Mouse (Mus musculus) cerebellum, adult 18-20 months (tissue): ENCODE results near the gene Zfp580.
"Not testable (repeated sequence)": the region's sequence is repeated elsewhere in the genome, so short reads cannot be mapped to it uniquely, and the experiment has no call there.

Experiments
- DNase-seq, 2 experiments: peaks; one replicate each; pipeline ENCODE4 v3.0.0; 2021

Zfp580 gene

DNA sequence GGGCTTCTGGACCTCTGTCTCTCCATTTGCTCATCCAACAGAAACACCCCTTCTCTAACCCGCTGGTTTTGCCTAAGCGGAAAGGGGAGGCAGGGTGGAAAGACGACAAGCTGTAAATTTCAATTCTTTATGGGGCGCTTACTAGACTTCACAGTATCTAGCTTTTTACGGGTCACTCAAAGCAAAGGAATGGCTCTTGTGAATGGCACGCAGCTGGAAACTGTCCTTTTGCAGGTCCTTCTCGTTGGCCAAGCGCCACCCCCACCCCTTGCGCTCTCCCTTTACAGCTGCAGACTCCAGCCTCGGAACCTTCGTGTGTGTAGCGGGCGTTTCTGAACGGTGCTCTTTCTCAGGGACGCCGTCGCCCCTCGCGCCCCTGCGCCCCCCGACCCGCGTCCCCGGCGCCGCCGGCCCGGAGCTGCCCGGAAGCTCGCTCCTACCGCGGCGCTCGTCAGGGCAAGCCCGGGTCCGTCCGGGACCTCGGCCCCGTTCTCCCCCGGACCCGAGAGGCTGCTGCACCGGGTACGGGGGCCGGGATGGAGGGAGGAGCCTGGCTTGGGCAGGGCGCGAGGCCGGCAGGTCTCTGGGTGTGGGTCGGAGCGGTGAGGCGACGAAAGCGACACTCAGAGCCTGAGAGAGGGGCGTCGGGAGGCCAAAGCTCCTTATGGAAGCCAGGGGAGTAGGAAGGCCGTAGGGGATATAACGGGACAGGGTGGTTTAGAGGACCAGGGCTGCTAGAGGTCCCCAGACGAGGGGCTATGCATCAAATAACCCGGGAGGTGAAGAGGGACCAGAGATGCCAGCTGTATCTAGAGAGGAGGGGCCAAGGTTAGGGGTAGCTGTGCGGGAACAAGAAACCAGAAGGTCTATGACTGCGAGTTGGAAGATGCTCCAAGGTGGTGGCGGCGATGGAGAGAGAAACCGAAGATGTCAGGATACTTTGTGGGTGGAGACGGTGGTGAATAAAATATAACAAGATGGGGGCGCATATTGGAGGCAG, at the start of gene Zfp580:
Zfp580 (plus strand) TSS at position 346 of the 1,000 bp plus-strand sequence.
- DNase-seq, result peak; percentile 77 to 90

DNA sequence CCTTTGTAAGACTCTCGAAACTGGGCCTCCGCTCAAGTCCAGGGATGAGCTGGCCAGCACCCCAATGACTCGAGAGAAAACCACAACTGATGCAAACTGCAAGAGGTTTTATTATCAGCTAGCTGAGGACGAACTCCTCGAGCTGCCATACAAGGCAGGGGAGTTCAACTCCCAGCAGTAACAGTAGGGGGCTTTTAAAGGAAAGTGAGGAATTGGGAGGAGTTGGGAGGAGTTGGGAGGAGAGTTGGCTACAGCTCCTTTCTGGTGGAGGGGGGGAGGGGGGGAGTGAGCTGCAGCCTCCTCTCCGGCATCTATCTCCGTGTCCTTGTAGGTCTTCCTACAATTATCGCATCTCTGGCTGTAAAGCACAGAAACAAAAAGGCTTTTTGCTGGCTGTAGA, 48.5 kb upstream of the Zfp580 start:
- DNase-seq, result not testable (repeated sequence)

DNA sequence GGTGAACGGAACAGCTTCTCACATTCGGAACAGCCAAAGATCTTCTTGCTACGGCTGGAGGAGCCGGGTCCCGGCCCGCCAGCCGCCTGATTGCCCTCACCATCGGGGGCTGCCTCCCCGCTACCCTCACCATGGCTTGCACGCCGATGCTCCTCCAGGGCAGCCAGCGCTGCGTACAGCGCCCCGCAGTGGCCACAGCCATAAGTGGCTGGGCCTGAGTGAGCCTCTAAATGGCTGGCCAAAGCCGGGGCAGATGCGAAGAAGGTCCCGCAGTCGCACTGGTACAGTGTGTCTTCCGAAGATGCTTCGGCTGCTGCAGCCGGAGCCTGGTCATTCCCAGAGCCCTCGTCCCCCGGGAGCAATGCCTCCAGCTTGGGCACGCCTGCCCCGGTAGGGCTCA, 43.1 kb upstream of the Zfp580 start:
- DNase-seq, result no peak

DNA sequence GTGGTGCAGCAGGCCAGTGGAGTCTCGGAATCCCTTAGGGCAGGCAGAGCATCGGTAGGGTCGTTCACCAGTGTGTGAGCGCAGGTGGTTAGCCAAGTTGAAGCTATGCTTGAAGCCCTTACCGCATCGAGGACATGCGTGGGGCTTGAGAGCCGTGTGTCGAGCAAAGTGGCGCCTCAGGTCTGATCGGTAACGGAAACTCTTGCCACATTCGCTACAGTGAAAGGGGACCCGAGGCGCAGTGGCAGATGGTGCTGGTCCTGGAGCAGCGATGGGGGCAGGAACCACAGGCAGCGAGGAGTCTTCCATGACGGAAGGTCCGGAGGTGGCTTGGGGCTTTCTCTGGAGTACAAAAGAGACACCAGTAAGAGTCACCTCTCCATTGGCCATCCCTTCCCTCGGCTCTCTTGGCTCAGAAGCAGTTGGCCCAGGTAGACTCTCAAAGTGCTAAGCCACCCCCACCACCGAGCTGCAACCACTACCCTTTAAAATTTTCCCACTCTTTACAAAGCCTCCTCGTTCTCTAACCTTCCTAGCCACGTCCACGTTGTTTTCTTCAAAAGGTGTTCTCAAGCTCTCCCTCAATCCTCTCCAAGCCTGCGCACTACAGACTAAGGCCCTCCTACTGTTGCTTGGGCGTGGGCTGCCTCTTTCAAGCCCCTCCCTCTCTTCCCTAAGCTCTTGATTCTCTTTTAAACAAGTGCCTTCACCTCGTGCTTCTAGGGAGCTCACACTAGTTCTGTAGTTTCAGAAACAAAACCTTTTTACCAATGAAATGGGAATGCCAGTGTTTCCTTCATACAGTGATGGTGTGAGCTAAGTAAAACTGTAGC, 38.4 kb upstream of the Zfp580 start:
- no peak for DNase-seq

DNA sequence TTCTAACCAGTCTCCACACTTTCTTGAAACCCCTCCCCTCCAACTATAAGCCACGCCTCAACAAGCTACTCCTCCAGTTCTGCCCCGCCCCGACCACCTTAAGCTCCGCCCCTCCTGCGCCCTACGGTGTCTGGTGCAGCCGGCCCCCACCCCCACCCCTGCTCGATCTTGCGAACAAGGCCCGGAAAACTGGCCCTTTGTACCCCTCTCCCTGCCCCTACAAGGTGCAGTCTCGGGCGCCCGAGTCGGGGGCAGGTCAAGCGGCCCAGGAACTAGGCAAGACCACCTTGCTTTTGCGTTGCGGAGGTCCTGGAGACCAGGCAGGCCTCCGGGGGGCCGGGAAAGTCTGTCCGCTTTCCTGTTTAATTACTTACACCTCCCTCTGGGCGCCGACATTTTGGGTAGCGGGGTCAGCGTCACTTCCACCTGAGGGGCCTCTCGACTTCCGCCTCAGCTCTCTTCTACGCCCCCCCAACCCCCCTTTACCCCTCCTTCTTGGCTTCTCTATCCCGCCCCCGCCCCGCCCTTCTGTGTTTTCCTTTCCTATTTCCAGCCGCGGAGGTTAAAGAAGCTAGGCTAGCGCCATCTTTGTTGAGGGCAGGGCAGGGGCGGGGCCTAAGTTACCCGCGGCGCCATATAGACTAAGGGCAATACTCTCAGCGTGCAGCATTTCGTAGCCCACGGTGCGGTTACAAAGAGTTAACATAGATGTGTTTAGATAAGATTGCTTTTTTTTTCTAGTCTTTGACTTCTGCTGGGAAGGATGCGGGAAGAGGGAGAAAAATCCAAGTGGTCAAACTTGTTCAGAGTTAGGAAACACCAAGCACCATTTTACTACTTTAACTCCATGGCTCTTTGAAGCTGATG, 36.9 kb upstream of the Zfp580 start, which contains the start of the genes Zfp524 and Fiz1:
Zfp524 (plus strand) TSS at position 165 of the 867 bp plus-strand sequence.
Fiz1 (minus strand) TSS at position 447 of the 867 bp plus-strand sequence.
- DNase-seq, result peak; percentile 95 to 96

DNA sequence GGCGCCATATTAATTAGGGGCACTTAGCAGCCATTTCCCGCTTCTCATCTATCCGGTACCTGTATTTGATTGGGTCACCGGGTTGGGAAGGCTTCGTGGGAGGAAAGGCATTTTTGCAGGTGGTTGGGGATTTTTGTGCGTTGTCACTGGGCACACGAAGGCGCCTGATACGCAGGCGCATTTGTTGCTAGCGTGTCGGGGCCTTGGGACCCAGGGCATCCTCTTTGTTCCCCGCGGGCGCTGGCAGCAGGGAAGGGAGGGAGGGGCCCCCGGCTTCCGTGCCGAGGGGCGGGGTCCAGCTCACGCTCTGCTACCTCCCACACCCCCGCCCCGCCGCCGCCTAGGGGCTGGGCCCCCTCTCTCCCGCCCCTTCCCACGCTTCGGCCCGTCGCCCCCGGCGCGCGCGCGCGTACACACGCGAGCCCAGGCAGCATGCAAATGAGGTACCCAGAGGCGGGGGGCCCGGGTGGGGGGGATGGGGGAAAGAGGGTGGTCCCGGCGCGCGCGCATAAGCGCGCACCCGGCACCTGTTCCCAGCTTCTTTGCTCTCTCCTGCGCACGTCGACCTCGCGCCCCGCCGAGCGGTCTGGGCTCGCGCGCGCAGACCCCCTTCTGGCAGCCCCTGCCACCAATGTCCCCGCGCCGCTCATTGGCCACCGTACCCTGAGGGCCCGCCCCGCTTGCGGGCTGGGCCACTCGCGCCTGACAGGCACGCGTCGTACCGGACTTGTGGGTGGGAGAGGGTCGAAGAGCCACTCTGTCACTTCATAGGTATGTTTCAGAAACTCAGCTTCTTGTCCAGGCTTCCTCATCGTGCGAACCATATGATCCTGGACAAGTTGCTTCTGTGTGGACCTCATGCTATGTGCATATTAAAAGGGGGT, 36.0 kb upstream of the Zfp580 start, which contains the start of gene Gm44973:
Gm44973 (plus strand) TSS at position 379 of the 884 bp plus-strand sequence.
- peak; percentile 88 to 90 for DNase-seq

DNA sequence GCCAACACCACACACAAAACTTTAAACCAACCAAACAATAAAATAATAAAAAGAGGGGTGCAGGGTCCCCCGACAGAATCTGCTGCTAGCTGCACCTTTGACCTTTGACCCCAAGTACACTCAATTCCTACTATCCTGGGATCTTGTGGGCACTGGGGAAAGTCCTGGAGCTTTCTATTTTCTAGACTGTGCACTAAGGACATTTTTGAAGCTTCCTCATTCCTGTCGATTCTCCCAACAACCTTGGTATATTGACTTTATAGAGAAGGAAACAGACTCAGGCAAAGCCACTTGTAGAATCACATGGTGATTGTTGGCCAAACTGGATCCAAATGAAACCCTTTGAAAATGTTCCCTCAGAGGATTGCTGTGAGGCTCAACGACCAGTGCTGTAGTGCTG, 35.3 kb upstream of the Zfp580 start:
- DNase-seq, result no peak

DNA sequence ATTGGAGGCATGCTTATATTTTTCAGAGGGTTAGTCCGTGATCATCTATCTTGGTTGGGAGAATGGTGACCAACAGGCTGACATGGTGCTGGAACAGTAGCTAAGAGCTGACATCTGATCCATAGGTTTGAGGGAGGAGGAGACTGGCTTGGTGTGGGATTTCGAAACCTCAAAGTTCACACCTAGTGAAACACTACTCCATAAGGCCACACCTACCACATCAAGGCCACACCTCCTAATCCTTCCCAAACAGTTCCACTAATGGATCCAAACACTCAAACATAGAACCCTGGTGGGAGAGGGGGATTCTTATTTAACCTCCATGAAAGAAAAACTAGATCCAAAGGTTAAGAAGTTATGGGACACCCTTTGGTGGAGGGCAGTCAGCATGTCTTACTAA, 34.4 kb upstream of the Zfp580 start:
- no peak for DNase-seq

DNA sequence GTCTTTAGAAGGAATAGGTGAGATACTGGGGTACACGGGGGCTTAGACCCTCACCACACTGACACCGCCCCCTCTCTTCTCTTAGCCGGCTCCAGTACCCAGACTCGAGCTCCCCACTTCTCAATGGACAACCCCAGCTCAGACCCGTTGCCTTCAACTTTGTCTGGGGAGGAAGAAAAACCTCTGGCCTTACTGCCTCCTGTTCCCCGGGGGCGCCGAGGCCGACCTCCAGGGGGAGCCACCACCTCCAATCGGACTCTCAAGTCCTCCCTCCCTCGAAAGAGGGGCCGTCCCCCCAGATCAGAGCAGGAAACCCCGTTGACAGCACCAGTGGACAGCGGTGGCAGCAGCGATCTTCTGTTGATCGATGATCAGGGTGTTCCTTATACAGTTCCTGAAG, 34.0 kb upstream of the Zfp580 start:
- peak in 1 of 2 experiments; percentile 51 for DNase-seq

DNA sequence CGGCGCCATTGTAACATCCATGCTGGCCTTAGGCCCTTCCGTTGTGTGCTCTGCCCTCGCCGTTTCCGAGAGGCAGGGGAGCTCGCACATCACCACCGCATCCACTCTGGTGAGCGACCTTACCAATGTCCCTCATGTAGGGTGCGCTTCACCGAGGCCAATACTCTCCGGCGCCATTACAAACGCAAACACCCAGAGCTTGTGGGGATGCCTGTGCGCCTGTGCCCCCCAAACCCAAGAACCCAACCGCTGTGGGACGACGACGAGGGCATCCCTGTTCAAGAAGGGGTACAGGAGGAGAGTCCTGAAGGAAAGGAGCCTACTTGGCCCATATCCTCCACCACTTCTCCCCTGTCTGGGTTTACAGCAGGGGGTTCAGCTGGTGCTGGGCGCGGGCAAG, 33.4 kb upstream of the Zfp580 start:
- DNase-seq, result no peak

DNA sequence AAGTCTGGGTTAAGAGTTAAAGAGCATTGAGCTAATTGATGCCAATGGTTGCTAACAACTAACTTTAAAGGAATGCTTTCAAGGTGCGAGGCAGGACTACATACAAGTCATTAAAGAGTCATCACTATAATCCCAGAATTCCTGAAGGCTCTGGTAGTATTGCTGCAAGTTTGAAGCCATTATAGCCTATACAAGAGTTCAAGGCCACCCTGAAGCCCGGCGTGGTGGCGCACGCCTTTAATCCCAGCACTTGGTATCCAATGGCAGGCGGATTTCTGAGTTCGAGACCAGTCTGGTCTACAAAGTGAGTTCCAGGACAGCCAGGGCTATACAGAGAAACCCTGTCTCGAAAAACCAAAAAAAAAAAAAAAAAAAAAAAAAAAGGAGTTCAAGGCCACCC, 31.8 kb upstream of the Zfp580 start:
- not testable (repeated sequence) for DNase-seq

DNA sequence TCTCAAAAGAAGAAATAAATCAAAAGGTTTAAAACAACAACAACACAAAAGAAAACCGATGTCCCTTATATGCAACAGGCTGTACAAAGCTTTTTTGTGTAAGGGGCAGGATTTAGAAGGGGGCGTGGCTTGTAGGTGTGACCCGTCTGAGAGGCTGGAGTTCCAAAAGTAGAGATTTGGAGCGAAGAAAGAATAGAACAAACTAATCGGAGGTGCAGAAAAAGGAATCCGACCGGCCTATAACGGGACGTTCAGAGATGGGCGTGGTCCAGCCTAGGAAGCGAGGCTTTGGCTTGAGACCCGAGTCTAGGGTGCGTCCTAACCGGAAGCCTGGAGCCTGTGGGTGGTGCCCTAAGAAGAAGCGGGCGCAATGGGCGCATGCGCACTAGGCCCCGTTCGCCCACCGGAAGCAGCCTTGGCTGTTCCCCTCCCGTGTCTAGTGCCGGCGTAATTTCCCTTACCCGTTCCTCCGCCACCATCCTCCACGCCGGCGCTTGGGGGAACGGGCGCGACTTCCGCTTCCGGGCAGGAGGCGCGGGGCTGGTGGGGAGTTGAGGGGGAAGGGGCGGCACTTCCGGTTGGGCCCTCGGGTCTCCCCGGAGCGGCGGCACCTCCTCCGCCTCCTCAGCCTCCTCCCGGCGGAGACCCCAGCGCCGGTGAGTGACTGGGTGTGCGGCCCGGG, 31.2 kb upstream of the Zfp580 start, which contains the start of the genes Zfp865 and Ccdc106:
Zfp865 (plus strand) TSS at position 377 of the 682 bp plus-strand sequence.
Ccdc106 (plus strand) TSS at position 554 of the 682 bp plus-strand sequence.
- peak; percentile 97 to 98 for DNase-seq

DNA sequence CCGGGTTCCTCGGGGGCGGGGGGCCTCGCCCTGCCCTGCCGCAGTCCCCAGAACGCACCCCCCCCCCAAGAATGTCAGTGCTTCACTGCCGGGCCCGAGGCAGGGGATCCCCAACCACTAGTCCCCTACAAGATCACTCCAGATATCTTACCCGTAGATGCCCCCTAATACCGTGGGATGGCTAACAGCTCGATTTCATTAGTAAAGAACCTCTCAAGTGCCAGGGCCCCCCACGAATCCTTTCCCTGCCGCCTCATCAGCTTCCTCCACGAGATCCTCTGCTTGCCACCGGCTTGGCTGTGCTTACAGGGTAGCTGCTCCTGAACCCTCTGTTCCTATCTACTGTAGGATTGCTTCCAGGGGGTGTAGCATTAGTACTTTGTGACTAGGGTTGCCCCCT, 30.7 kb upstream of the Zfp580 start:
- DNase-seq, result peak in 1 of 2 experiments; percentile 47

DNA sequence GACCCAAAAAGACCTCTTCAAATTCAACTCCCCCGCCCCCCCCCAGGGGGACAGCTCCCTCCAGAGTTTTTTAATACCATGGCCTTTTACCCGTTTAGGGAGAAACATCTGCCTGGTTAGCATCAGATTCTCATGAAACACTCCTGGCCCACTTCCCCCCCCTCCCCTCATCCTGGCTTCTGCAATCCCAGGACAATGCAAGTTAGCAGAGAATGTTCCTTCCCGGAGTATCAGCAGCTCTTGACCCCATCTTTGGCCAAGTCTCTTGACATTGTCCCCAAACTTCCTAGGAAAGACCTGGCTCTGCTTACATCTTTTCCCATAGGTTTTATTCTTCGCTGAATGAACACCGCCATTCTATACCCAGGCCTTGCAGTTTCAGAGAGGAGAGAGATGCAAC, 30.1 kb upstream of the Zfp580 start:
- no peak for DNase-seq

DNA sequence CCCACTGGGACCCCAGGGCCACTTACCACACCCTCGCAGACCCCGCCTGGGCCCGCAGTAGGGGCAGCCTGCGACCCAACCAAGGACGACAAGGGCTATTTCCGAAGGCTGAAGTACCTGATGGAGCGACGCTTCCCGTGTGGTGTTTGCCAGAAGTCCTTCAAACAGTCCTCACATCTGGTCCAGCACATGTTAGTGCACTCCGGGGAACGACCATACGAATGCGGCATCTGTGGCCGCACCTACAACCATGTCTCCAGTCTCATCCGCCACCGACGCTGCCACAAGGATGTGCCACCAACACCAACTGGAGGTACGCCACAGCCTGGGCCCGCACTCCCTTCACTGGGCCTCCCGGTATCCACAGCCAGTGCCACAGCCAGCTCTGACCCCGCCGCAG, 21.8 kb upstream of the Zfp580 start:
- DNase-seq, result no peak

DNA sequence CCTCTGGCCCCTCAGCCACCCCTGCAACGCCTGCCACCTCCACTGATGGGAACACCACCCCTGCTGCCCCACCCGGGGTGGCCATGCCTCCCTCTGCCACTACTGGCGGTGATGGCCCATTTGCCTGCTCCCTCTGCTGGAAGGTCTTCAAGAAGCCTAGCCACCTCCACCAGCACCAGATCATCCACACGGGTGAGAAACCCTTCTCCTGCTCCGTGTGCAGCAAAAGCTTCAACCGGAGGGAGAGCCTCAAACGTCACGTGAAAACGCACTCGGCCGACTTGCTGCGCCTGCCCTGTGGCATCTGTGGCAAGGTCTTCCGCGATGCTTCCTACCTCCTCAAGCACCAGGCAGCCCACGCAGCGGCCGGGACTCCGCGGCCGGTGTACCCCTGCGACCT, 21.4 kb upstream of the Zfp580 start:
- no peak for DNase-seq

DNA sequence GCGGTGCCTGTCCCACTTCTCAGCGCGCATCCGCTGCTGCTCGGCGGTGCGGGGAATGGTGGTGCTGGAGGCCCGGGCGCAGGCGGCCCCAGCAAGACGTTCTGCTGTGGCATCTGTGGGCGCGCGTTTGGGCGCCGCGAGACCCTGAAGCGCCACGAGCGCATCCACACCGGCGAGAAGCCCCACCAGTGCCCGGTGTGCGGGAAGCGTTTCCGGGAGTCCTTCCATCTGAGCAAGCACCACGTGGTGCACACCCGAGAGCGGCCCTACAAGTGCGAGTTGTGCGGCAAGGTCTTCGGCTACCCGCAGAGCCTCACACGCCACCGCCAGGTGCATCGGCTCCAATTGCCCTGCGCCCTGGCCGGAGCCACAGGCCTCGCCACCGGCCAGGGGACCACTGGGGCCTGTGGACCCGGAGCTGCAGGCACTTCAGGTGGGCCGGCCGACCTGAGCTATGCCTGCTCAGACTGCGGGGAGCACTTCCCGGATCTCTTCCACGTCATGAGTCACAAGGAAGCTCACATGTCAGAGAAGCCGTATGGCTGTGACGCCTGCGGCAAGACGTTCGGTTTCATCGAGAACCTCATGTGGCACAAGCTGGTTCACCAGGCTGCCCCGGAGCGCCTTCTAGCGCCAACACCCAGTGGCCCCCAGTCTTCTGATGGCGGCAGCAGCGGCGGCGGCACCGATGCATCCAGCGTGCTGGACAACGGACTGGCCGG, 20.6 kb upstream of the Zfp580 start:
- DNase-seq, result no peak

DNA sequence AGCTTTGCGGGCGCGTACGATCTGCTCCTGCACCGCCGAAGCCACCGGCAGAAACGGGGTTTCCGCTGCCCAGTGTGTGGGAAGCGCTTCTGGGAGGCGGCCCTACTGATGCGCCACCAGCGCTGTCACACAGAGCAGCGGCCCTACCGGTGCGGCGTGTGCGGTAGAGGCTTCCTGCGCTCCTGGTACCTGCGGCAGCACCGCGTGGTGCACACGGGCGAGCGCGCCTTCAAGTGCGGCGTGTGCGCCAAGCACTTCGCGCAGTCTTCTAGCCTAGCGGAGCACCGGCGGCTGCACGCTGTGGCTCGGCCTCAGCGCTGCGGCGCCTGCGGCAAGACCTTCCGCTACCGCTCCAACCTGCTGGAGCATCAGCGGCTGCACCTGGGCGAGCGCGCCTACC, 19.8 kb upstream of the Zfp580 start:
- no peak for DNase-seq

DNA sequence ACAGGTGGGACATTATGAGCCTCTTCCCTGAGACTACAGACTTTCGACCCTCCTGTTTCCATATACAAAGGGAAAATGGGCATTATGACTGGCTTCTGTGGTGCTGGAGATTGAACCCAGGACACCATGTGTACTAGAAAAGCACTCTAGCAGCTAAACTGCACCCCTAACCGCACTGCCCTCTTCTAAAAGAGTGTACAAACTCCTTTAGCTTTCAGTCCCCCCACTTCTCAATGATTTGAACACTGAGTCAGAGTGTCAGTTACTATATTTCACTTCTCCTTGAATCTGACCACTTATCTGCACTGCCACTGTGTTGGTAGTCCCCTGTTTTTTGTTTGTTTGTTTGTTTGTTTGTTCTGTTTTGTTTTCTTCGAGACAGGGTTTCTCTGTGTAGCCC, 17.5 kb upstream of the Zfp580 start, which contains the start of gene 4632433K11Rik:
4632433K11Rik (plus strand) TSS at position 301 of the 400 bp plus-strand sequence.
- DNase-seq, result no peak

DNA sequence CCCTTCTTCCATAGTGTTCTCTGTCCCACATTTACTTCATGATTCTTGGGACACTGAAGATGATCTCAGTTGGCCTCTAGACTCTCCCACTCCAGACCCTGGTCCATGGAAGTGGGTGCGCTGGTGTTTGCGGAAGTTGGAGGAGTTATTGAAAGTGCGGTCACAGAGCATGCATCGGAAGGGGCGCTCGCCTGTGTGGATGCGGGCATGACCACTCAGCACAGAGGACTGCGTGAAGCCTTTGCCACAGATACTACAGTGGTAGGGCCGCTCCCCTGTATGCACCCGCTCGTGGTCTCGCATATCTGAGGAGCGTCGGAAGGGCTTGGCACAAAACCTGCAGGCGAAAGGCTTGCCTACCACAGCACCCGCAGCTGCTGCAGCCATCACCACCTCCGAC, 15.7 kb upstream of the Zfp580 start:
- no peak for DNase-seq
